Mouse (Mus musculus) large intestine, adult 2 months (tissue): ENCODE results near the gene Prrt1. TPM values are rescaled to one million over a fixed set of nuclear protein-coding genes. Genes with fewer than 3 reads are reported as not detected.

Experiments
- DNase-seq: peaks from one replicate; pipeline ENCODE4 v3.0.0-alpha.2; 2012; ENCODE audit warnings: low read depth, low spot score
- WGBS: fragments of 180-500 bp; shearing (Covaris S2); methylation state at CpG from one replicate; pipeline ENCODE4 v1.1.7; 2018; 5-methylcytosine and 5-hydroxymethylcytosine counted together
- polyA plus RNA-seq: library from polyadenylated mRNA; depleted of rRNA; stranded (reverse); fragments of >200 nt; gene quantifications from 2 replicates; pipeline ENCODE4 v1.2.3, GENCODE M21; 2012

Gene Prrt1
- polyA plus RNA-seq, 1 experiment = 4.5 TPM

GRCm38 (mm10) chr17:34659897-34660214 lies 30.5 kb downstream of the Prrt1 start:
- WGBS = 56% methylated on average over 3 of the region's 3 CpGs
- DNase-seq = no peak

DNA sequence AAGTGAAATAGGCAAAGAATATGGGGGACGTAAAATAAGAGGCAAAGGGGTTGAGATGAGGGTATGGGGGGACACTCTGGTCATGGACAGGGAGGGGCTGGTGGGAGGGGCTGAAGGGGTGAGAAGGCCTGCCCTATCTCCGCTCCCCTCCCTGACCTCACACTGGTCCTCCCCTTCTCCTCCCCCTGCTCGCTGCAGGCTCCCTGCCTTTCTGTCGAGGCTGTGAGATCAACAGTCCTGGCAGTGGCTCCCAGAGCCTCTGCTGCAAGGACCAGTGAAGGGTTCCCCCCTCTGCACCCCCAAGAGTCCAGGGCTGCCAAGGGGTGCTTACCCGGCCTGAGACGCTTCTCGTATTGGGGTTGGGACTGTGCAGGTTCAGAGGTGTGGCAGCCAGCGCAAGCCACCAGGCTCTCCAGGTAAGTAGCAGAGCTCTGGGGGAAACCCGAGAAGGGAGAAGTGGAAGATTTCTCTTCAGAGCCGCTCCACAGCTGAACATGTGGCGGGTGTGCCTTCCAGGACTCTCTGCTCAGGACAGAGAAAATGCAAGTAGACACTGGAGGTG lies 31.0 kb downstream of the Prrt1 start:
- WGBS = 28% methylated on average over 11 of the region's 11 CpGs
- DNase-seq = no peak

GRCm38 (mm10) chr17:34661121-34661591 lies 31.8 kb downstream of the Prrt1 start:
- WGBS = under 1% methylated on average over 19 of the region's 19 CpGs
- DNase-seq = no peak

GRCm38 (mm10) chr17:34662468-34662867 lies 33.1 kb downstream of the Prrt1 start:
- no peak for DNase-seq
- 89% methylated on average over 1 of the region's 1 CpGs for WGBS

GRCm38 (mm10) chr17:34662978-34663377 lies 33.6 kb downstream of the Prrt1 start:
- WGBS = 90% methylated on average over 8 of the region's 8 CpGs
- no peak for DNase-seq

GRCm38 (mm10) chr17:34663558-34663957 lies 34.2 kb downstream of the Prrt1 start:
- WGBS = 37% methylated on average over 1 of the region's 1 CpGs
- DNase-seq = no peak

DNA sequence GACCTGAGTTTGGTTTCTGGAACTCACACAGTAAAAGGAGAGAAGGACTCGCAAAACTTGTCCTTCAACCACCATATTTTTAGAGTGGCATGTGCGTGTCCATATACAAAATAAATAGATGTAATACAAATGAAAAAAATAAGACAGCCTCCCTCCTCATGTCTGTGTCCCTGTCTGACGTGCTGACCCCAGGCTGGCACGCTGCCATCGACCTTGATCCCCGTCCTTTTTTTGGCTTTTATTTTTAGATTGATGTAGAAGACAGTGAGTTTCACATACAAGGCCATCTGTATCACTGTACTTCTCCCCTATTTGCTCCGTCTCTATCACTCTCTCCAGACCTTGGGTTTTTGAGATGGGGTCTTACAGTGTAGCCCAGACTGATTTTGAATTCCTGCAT lies 35.1 kb downstream of the Prrt1 start:
- DNase-seq = no peak
- 54% methylated on average over 7 of the region's 7 CpGs for WGBS

- WGBS = 55% methylated on average over 7 of the region's 7 CpGs
- no peak for DNase-seq
These were observed 40.9 kb downstream of the Prrt1 start, which contains the start of gene Tnxb for GRCm38 (mm10) chr17:34670235-34670634. Gene Tnxb (plus strand): TSS chr17:34670535.

GRCm38 (mm10) chr17:34671151-34672066 lies 42.1 kb downstream of the Prrt1 start:
- 28% methylated on average over 93 of the region's 93 CpGs for WGBS
- no peak for DNase-seq

DNA sequence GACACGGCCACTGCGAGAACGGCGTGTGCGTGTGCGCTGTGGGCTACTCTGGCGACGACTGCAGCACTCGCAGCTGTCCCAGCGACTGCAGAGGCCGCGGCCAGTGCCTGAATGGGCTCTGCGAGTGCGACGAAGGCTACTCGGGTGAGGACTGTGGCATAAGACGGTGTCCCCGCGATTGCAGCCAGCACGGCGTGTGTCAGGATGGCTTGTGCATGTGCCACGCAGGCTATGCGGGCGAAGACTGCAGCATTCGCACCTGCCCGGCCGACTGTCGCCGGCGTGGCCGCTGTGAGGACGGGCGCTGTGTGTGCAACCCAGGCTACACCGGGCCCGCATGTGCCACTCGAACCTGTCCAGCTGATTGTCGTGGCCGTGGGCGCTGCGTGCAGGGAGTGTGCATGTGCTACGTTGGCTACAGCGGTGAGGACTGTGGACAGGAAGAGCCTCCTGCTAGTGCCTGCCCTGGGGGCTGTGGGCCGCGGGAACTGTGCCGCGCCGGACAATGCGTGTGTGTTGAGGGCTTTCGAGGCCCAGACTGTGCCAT lies 43.0 kb downstream of the Prrt1 start:
- 43% methylated on average over 49 of the region's 49 CpGs for WGBS
- DNase-seq = no peak

GRCm38 (mm10) chr17:34673139-34673538 lies 43.8 kb downstream of the Prrt1 start:
- WGBS = 79% methylated on average over 7 of the region's 7 CpGs

GRCm38 (mm10) chr17:34674524-34675204 lies 45.3 kb downstream of the Prrt1 start:
- 52% methylated on average over 11 of the region's 11 CpGs for WGBS

More at GRCm38 (mm10) chr17:34673139-34673538, 43.8 kb downstream of the Prrt1 start:
- DNase-seq = no peak

DNA sequence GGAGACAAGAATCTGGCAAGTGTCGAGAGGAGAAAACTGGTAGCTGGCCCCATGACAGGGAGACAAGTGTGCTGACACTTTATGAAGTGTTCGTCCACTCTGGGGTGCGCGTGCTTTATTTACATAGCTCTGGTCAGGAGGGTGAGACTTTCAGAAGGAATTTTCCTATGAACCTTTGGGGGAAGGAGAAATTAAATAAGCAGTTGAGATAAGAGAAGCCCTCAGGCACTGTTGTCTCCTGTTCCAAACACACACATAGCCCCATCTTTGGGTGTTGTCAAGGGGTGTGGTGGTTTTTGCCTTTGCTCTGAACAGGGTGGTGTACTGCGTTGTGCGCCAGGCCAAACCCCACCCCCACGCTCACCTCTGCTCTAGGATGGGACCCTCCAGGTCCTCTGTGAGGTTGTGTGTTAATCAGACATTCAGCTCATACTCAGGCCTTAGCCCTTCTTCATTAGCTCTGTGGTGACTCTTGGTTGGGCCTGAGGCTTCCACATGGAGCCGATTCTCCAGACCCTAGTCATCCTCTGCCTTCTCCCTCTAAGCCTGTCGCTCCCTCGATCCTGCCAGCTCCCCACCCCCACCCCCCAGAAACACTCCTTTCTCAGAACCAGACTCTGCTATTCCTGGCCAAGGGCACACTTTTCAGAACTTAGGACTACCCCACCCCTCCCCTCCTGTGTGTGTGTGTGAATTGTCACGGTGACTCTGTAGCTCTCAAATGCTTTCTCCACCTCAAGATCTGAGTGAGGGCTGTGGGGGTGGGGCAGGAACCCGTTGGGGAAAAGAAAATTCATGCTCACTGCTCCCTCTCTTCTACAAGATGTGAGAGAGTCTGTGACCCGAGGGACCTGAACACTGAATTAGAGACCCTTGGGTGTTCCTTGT lies 46.1 kb downstream of the Prrt1 start:
- WGBS = 34% methylated on average over 13 of the region's 13 CpGs
- DNase-seq = no peak

More at GRCm38 (mm10) chr17:34674524-34675204, 45.3 kb downstream of the Prrt1 start:
- DNase-seq = no peak

DNA sequence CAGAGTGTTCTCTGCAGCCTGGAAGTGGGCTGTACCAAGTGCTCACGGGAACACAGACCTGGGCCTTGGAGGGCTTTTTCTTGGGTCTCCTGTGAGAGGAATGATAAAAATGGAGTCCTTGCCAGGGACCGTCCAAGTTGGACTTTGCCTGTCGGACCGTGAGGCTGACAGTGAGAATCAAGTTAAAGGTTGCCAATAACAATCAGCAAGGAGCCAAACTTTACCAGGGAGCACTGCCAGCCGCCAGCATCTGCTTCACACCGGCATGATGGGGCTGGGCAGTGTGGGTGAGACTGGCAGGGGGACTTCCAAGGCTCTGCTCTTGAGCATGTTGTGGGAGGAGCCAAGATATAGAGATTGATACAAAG lies 46.7 kb downstream of the Prrt1 start:
- WGBS = 41% methylated on average over 6 of the region's 6 CpGs
- DNase-seq = no peak

GRCm38 (mm10) chr17:34676671-34677070 lies 47.3 kb downstream of the Prrt1 start:
- no peak for DNase-seq
- WGBS = 37% methylated on average over 12 of the region's 12 CpGs

GRCm38 (mm10) chr17:34680191-34680590 lies 50.9 kb downstream of the Prrt1 start:
- WGBS = 84% methylated on average over 26 of the region's 26 CpGs
- DNase-seq = no peak

GRCm38 (mm10) chr17:34680621-34681020 lies 51.3 kb downstream of the Prrt1 start:
- no peak for DNase-seq
- WGBS = 70% methylated on average over 4 of the region's 4 CpGs

- WGBS = 45% methylated on average over 17 of the region's 17 CpGs
These were observed 51.8 kb downstream of the Prrt1 start for GRCm38 (mm10) chr17:34681132-34681571.

GRCm38 (mm10) chr17:34681881-34682536 lies 52.7 kb downstream of the Prrt1 start:
- no peak for DNase-seq
- WGBS = 61% methylated on average over 11 of the region's 11 CpGs

More at GRCm38 (mm10) chr17:34681132-34681571, 51.8 kb downstream of the Prrt1 start:
- no peak for DNase-seq
